Mouse (Mus musculus): ENCODE measurements around the gene Cd19. TPM values are rescaled to one million over a fixed set of nuclear protein-coding genes. Genes with fewer than 3 reads are reported as not detected.
A peak's percentile ranks its signal among the peaks of the same experiment; 100 is the strongest.

The Cd19 gene
- total and polyA plus RNA-seq, 3 experiments = 132 to 234 (median 141) TPM

GRCm38 (mm10) chr7:126369393-126369792 is 45.3 kb downstream of the Cd19 start, which contains the start of gene Lat:
Lat (minus strand) TSS chr7:126369570.
- TF ChIP-seq USF1 (IDR thresholded peaks at IDR 0.05; ENCODE audit: low read depth, low read length) = no peak
- TF ChIP-seq BHLHE40 (IDR thresholded peaks at IDR 0.05; ENCODE audit: low read depth, low read length) = peak; percentile 23; the same call in 1 of the 2 replicates
- Histone ChIP-seq H3K27ac (ENCODE audit: insufficient read depth, low read depth) (no peak within 1 kb of the TSS), H3K9ac (ENCODE audit: insufficient read depth, low read depth) (no peak within 1 kb of the TSS), H3K4me3 (replicated peaks in 1 of 3; ENCODE audit: low read depth in 2 of 3, low read length in 2 of 3, poor library complexity in 1 of 3) (no peak within 1 kb of the TSS), H3K36me3 (replicated peaks in 1 of 2; ENCODE audit: control insufficient read depth in 1 of 2, insufficient read depth in 1 of 2, low read length in 1 of 2) (peaks cover 49 to 81% of the 10 kb centered on the region in 2 experiments), H3K79me2 (replicated peaks; ENCODE audit: control insufficient read depth, extremely low read depth, insufficient read depth, poor library complexity, severe bottlenecking) (no peaks in the 10 kb centered on the region), H3K4me2 (ENCODE audit: insufficient read depth, low read depth, poor library complexity, severe bottlenecking) (no peak within 1 kb of the TSS), H3K27me3 (replicated peaks) (no peaks in the 10 kb centered on the region), H3K9me3 (replicated peaks; ENCODE audit: low read length) (no peaks in the 10 kb centered on the region), H3K4me1 (ENCODE audit: control insufficient read depth in 1 of 2, insufficient read depth in 2 of 2) (peaks cover 4 to 19% of the 10 kb centered on the region in 2 experiments; a peak in 3 of 4 replicates)
- in situ Hi-C loops (cut with MboI; ENCODE audit: low pct_ligation_motif_present, low pct_unique_long_range_greater_than_20kb, low sequenced_read_pairs) (loop anchor here (25.0 kb wide), 1 partner anchor 107 kb away; the partner anchor contains the start of gene Sbk1), dilution Hi-C loops (cut with MboI; ENCODE audit: extremely low pct_ligation_motif_present, extremely low pct_unique_long_range_greater_than_20kb, low sequenced_read_pairs) (no loop called here)
- peak; percentile 18 for DNase-seq (ENCODE audit: extremely low read depth)

DNA sequence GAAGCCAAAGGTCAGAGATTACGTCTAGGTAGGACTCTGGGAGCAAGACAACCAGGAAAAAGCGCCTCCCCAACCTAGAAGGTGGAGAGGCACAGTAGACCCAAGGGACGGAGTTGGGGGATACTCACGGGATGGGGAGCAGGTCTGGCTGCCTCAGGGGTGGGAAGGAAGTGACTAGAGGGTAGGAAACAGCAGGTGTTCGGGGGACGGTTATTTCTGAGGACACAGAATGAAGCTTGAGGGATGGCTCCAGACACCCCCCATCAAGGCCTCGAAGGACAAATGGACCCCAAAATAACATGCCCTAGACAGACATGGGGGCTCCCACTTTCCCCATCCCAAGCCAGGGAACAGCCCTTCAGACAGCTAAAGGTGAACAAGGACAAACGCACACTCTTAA is 46.3 kb downstream of the Cd19 start:
- H3K4me2 ChIP-seq (ENCODE audit: insufficient read depth, low read depth, poor library complexity, severe bottlenecking) = no peak overlapping the region
- DNase-seq (ENCODE audit: extremely low read depth) = no peak
- no peaks in the 10 kb centered on the region for H3K79me2 ChIP-seq (replicated peaks; ENCODE audit: control insufficient read depth, extremely low read depth, insufficient read depth, poor library complexity, severe bottlenecking)
- peaks cover 4 to 17% of the 10 kb centered on the region in 2 experiments; a peak in 3 of 4 replicates for H3K4me1 ChIP-seq (ENCODE audit: control insufficient read depth in 1 of 2, insufficient read depth in 2 of 2)
- H3K27ac ChIP-seq (ENCODE audit: insufficient read depth, low read depth) = no peak overlapping the region
- no peak for TF ChIP-seq POLR2AphosphoS2 (IDR thresholded peaks at IDR 0.05; ENCODE audit: low read depth, low read length)
- TF ChIP-seq MXI1 (IDR thresholded peaks at IDR 0.05; ENCODE audit: low read depth, low read length) = no peak
- TF ChIP-seq CHD2 (IDR thresholded peaks at IDR 0.05; ENCODE audit: low read length) = no peak
- TF ChIP-seq HCFC1 (IDR thresholded peaks at IDR 0.05; ENCODE audit: low read depth, low read length) = no peak
- TF ChIP-seq ZNF384 (IDR thresholded peaks at IDR 0.05; ENCODE audit: low read depth, low read length) = no peak
- TF ChIP-seq NELFE (IDR thresholded peaks at IDR 0.05; ENCODE audit: low read depth, low read length) = no peak
- TF ChIP-seq E2F4 (IDR thresholded peaks at IDR 0.05; ENCODE audit: insufficient replicate concordance, low read depth, low read length) = no peak
- TF ChIP-seq TBP (conservative IDR thresholded peaks at IDR 0.05; ENCODE audit: low read depth, low read length) = no peak
- TF ChIP-seq CHD1 (IDR thresholded peaks at IDR 0.05; ENCODE audit: low read depth, low read length) = no peak
- dilution Hi-C loops (cut with MboI; ENCODE audit: extremely low pct_ligation_motif_present, extremely low pct_unique_long_range_greater_than_20kb, low sequenced_read_pairs) = no loop called here
- H3K4me3 ChIP-seq (replicated peaks in 1 of 3; ENCODE audit: low read depth in 2 of 3, low read length in 2 of 3, poor library complexity in 1 of 3) = no peak overlapping the region
- no peaks in the 10 kb centered on the region for H3K9me3 ChIP-seq (replicated peaks; ENCODE audit: low read length)
- in situ Hi-C loops (cut with MboI; ENCODE audit: low pct_ligation_motif_present, low pct_unique_long_range_greater_than_20kb, low sequenced_read_pairs) = loop anchor here (25.0 kb wide), 1 partner anchor 106 kb away; the partner anchor contains the start of gene Sbk1
- no peak overlapping the region for H3K9ac ChIP-seq (ENCODE audit: insufficient read depth, low read depth)
- H3K27me3 ChIP-seq (replicated peaks) = no peaks in the 10 kb centered on the region
- H3K36me3 ChIP-seq (replicated peaks in 1 of 2; ENCODE audit: control insufficient read depth in 1 of 2, insufficient read depth in 1 of 2, low read length in 1 of 2) = peaks cover 43 to 80% of the 10 kb centered on the region in 2 experiments

- Histone ChIP-seq H3K9ac (ENCODE audit: insufficient read depth, low read depth) (no peak overlapping the region), H3K79me2 (replicated peaks; ENCODE audit: control insufficient read depth, extremely low read depth, insufficient read depth, poor library complexity, severe bottlenecking) (no peaks in the 10 kb centered on the region), H3K4me2 (ENCODE audit: insufficient read depth, low read depth, poor library complexity, severe bottlenecking) (no peak overlapping the region), H3K4me3 (replicated peaks in 1 of 3; ENCODE audit: low read depth in 2 of 3, low read length in 2 of 3, poor library complexity in 1 of 3) (no peak overlapping the region), H3K4me1 (ENCODE audit: control insufficient read depth in 1 of 2, insufficient read depth in 2 of 2) (peaks cover 4 to 17% of the 10 kb centered on the region in 2 experiments; a peak in 3 of 4 replicates), H3K27ac (ENCODE audit: insufficient read depth, low read depth) (no peak overlapping the region), H3K9me3 (replicated peaks; ENCODE audit: low read length) (no peaks in the 10 kb centered on the region), H3K27me3 (replicated peaks) (no peaks in the 10 kb centered on the region), H3K36me3 (replicated peaks in 1 of 2; ENCODE audit: control insufficient read depth in 1 of 2, insufficient read depth in 1 of 2, low read length in 1 of 2) (peaks cover 37 to 78% of the 10 kb centered on the region in 2 experiments)
- dilution Hi-C loops (cut with MboI; ENCODE audit: extremely low pct_ligation_motif_present, extremely low pct_unique_long_range_greater_than_20kb, low sequenced_read_pairs) = no loop called here
- no peak for DNase-seq (ENCODE audit: extremely low read depth)
- TF ChIP-seq POLR2A (IDR thresholded peaks at IDR 0.05; ENCODE audit: low read depth, low read length) (no peak), MEF2A (IDR thresholded peaks at IDR 0.05; ENCODE audit: borderline replicate concordance, low read depth, low read length) (no peak), JUND (conservative IDR thresholded peaks at IDR 0.05; ENCODE audit: low read depth, low read length) (no peak)
- in situ Hi-C loops (cut with MboI; ENCODE audit: low pct_ligation_motif_present, low pct_unique_long_range_greater_than_20kb, low sequenced_read_pairs) = loop anchor here (25.0 kb wide), 1 partner anchor 105 kb away; the partner anchor contains the start of gene Sbk1
Observed at GRCm38 (mm10) chr7:126367636-126368035, 47.1 kb downstream of the Cd19 start.
